Mouse (Mus musculus) thymus, adult 2 months (tissue): ENCODE data around the gene Aplnr.

Source experiments
- CTCF ChIP-seq: fragments of 200-500 bp; IDR thresholded peaks from 2 replicates; pipeline ENCODE4 v1.5.1; 2012; ENCODE audit warnings: mild to moderate bottlenecking, control low read depth, low read length, moderate library complexity, borderline replicate concordance; ENCODE audit not compliant: control insufficient read depth, poor library complexity, insufficient read depth; ENCODE audit errors: extremely low read depth
- POLR2A ChIP-seq: fragments of 200-500 bp; IDR thresholded peaks from 2 replicates; pipeline ENCODE4 v1.6.1; 2012; ENCODE audit warnings: mild to moderate bottlenecking, low read length, control low read depth, moderate library complexity; ENCODE audit not compliant: control insufficient read depth, poor library complexity, insufficient read depth; ENCODE audit errors: extremely low read depth

GRCm38 (mm10) chr2:85150373-85150772 lies 14.3 kb downstream of the Aplnr start:
- TF ChIP-seq POLR2A (no peak), CTCF (no peak)
